Mouse (Mus musculus) neural tube, postnatal 0 days (tissue): ENCODE data around the gene Zfy1. TPM values are rescaled to one million over a fixed set of nuclear protein-coding genes. Genes with fewer than 3 reads are reported as not detected.

ENCODE experiments used
- polyA plus RNA-seq: library from polyadenylated mRNA; unstranded; fragments of >200 nt; fragmentation: Nextera tagmentation; extraction: Ambion mirVana; gene quantifications from 2 replicates; pipeline ENCODE4 v1.2.1, GENCODE M21; 2015

Zfy1 gene
- not detected in 2 replicates for polyA plus RNA-seq

DNA sequence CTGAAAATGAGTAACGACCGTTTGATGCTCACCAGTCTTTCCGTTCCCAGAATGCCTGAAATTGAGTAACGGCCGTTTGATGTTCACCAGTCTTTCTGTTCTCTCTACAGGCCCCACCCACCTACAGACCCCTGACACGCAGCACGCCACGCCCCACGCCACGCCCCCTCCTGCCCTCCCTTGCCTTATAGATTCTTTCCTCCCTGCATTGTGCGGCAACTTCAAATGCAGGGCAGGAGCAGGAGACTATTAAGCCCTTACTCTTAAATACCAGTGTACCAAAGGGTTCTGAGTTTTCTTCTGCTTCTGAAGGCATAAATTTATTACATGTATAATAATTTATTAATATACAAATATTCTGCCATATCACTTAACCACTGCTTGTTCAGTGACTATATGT is at the start of gene Zfy1:
Zfy1 (minus strand) TSS at position 101 of the 400 bp plus-strand sequence.

DNA sequence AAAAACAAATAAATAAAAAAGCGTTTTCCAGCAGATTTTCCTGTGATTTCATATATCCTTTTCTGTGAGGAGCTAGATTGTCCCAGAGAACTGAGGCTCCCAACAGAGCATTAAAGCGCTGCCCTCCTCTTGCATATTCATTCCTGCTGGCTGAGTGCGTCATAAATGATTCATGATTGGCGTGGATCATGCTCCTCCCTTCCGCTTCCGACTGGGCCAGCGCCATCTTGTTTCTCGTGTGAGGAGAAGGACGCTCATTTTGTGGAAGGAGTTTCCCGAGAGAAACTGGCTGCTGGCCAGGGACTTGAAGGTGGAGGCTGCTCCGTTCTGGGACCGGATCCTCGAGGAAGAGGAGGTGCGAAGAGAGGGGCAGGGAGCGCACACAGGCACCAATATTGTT is 21.2 kb upstream of the Zfy1 start, which contains the start of gene Uba1y:
Uba1y (plus strand) TSS at position 254 of the 400 bp plus-strand sequence.

Other genes starting within 250 kb of the Zfy1 start
- gene Uba1y, start 21.2 kb upstream of the Zfy1 start, polyA plus RNA-seq = 0.08 and 0.15 TPM in 2 replicates
- gene Kdm5d, start 100.4 kb upstream of the Zfy1 start, polyA plus RNA-seq = 10.7 and 10.9 TPM in 2 replicates
- gene Eif2s3y, start 213.1 kb upstream of the Zfy1 start, polyA plus RNA-seq = 71.1 and 84.6 TPM in 2 replicates